Mouse (Mus musculus): ENCODE measurements around the gene 2210016L21Rik.

The 2210016L21Rik gene

GRCm38 (mm10) chr5:114978473-114978872 lies 36.5 kb downstream of the 2210016L21Rik start:
- no peak for DNase-seq (ENCODE audit: extremely low read depth, low read depth)

- peak; percentile 81 for DNase-seq (ENCODE audit: extremely low read depth, low read depth)
Measured at GRCm38 (mm10) chr5:114978888-114979249, 36.9 kb downstream of the 2210016L21Rik start.

DNA sequence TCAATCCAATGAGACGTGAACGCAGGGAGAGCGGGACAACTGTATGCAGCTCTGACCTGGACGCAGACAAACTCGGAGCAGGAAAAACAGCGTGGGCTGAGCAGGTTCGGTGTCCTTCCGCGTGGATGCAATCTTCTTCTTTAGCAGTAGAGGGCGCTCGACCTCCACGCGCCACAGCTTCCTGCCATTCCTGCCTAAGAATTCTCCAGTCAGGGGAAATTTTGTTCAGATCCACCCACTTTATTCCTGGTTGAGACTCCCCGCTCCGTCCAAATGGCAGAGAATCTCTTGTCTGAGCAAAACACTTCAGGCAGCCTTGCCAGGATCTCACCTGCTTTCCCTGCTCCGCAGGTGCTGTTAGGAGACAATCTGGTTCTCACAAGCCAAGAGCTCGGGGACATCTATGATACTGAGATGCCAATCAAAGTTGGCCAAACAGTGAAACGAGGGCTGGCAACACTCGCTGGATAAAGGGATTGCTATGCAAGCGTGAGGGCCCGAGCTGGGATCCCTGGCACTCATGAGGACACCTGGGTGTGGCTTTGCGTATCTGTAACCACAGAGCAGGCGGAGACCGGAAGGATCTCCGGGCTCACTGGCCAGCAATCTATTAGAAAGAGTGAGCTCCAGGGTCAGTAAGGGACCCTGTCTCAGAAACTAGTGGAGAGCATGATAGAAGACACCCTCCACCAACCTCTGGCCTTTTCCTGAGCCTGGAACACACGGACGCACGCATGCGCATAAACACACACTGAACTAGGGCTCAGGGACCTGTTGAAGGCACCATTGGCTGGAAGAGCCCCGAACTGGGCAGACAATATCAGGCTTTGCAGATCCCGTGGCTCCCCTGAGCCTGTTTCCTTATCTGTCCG lies 37.5 kb downstream of the 2210016L21Rik start:
- peak; percentile 78 for DNase-seq (ENCODE audit: extremely low read depth, low read depth)

- DNase-seq (ENCODE audit: extremely low read depth, low read depth): peak; percentile 23
Measured at GRCm38 (mm10) chr5:114980122-114980748, 38.3 kb downstream of the 2210016L21Rik start.

GRCm38 (mm10) chr5:114982001-114982400 lies 40.0 kb downstream of the 2210016L21Rik start:
- no peak for DNase-seq (ENCODE audit: extremely low read depth, low read depth)

DNA sequence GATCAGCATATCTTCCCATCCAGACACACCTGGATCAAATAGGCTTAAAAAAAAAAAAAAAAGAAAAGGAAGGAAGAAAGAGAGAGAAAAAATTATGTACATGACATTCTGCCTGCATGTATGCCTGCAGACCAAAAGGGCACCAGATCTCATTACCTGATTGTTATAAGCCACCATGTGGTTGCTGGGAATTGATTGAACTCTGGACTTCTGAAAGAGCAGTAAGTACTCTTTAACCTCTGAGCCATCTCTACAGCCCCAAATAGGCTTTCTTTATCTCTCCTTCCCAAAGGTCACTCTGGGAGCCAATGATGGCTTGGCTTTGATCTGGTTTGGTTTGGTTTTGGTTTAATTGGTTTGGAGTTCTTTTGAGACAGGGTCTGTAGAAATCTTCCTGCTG lies 43.1 kb downstream of the 2210016L21Rik start:
- DNase-seq (ENCODE audit: extremely low read depth, low read depth): no peak

- no peak for DNase-seq (ENCODE audit: extremely low read depth, low read depth)
Measured at GRCm38 (mm10) chr5:114996447-114996846, 54.5 kb downstream of the 2210016L21Rik start.

GRCm38 (mm10) chr5:114997327-114997726 lies 55.4 kb downstream of the 2210016L21Rik start:
- no peak for DNase-seq (ENCODE audit: extremely low read depth, low read depth)

Measured in MEL-GATA-1-ER (cell line).